8 mouse cellular contexts compared by ENCODE assay signal in the genomic region with DNA sequence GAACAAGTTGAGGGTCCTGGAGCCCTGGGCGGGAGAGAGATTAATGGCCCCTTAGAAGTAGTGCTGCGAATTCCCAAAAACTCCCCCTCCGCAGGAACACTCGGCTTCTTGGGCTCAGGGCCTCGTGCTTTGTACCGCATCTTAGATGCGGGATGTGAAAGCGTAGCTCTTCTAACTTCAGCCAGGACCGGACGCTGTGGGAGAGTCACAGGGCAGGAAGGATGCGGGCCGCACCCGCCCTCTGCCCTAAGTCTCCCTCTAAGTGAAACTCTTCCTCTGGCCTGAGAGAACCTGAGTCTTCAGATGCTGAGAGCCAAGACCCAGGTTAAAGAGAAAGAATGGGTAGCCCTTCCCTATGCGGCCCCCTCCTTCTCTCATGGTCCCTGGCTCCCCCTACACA. TPM values are rescaled to one million over a fixed set of nuclear protein-coding genes. Genes with fewer than 3 reads are reported as not detected.
DNase-seq lines count a peak whose midpoint lies in the region; ATAC-seq and TF ChIP-seq lines count a peak whose summit lies in the region.

No protein-coding gene starts in this region.

- no peak for DNase-seq in cerebellum, adult 2 months
- no peak for DNase-seq in cerebellum, postnatal 14 days
- no peak for DNase-seq in embryonic facial prominence, embryonic 14.5 days (ENCODE audit: low spot score)
- DNase-seq in induced T-regulatory cell, adult 2 months (ENCODE audit: low read depth): peak; percentile 70
- DNase-seq in lung, adult 18-20 months: peak; percentile 55 to 61
- DNase-seq in cerebellum, adult 8-10 months: no peak
- no peak for DNase-seq in testis, postnatal 14 days (ENCODE audit: low spot score)

- H3K4me1 ChIP-seq in cerebellum, adult 2 months (ENCODE audit: control insufficient read depth, insufficient read depth, low read length): 0 out of 2 replicates have a peak, but pooled peaks cover 3% of the 10 kb centered on the region
- peaks cover 50% of the 10 kb centered on the region for H3K4me1 ChIP-seq in embryonic facial prominence, embryonic 14.5 days (ENCODE audit: control insufficient read depth, insufficient read depth, low read length)
- peaks cover 63% of the 10 kb centered on the region for H3K4me1 ChIP-seq in stomach, embryonic 14.5 days (ENCODE audit: control insufficient read depth, insufficient read depth, low read length)

- TF ChIP-seq POLR2A in cerebellum, adult 2 months (IDR thresholded peaks at IDR 0.05; ENCODE audit: borderline replicate concordance, insufficient read depth, low read length): no peak

- H3K27me3 ChIP-seq in cerebellum, adult 2 months (ENCODE audit: control insufficient read depth, insufficient read depth, low read length): no peaks in the 10 kb centered on the region
- no peaks in the 10 kb centered on the region for H3K27me3 ChIP-seq in embryonic facial prominence, embryonic 14.5 days (replicated peaks; ENCODE audit: control insufficient read depth, insufficient read depth, low read length)
- no peaks in the 10 kb centered on the region for H3K27me3 ChIP-seq in stomach, embryonic 14.5 days (ENCODE audit: control insufficient read depth, insufficient read depth, low read length)

- peak overlapping the region; percentile 84 for H3K9ac ChIP-seq in embryonic facial prominence, embryonic 14.5 days (ENCODE audit: low read depth, low read length)
- peak overlapping the region; percentile 82 for H3K9ac ChIP-seq in stomach, embryonic 14.5 days (replicated peaks; ENCODE audit: low read depth, low read length)

- no peaks in the 10 kb centered on the region for H3K9me3 ChIP-seq in embryonic facial prominence, embryonic 14.5 days (ENCODE audit: control insufficient read depth, low read length)
- no peaks in the 10 kb centered on the region for H3K9me3 ChIP-seq in stomach, embryonic 14.5 days (ENCODE audit: control insufficient read depth, low read depth, low read length)

- TF ChIP-seq CTCF in cerebellum, adult 2 months (IDR thresholded peaks at IDR 0.05; ENCODE audit: borderline replicate concordance, insufficient read depth, low read depth, low read length): no peak

- WGBS in cerebellum, adult 2 months: 23% methylated on average over 14 of the region's 14 CpGs
- 2% methylated on average over 14 of the region's 14 CpGs for WGBS in embryonic facial prominence, embryonic 14.5 days
- 3% methylated on average over 14 of the region's 14 CpGs for WGBS in stomach, embryonic 14.5 days

- H3K4me3 ChIP-seq in cerebellum, adult 2 months (replicated peaks; ENCODE audit: insufficient read depth, low read depth, low read length): peak overlapping the region; percentile 62
- H3K4me3 ChIP-seq in embryonic facial prominence, embryonic 14.5 days (ENCODE audit: low read depth, low read length): peak overlapping the region; percentile 90
- H3K4me3 ChIP-seq in stomach, embryonic 14.5 days (ENCODE audit: low read depth, low read length): peak overlapping the region; percentile 90

- H3K27ac ChIP-seq in cerebellum, adult 2 months (ENCODE audit: insufficient read depth, low read length): no peak overlapping the region
- peak overlapping the region; percentile 82 for H3K27ac ChIP-seq in embryonic facial prominence, embryonic 14.5 days (replicated peaks; ENCODE audit: low read depth, low read length)
- peak overlapping the region; percentile 84 for H3K27ac ChIP-seq in stomach, embryonic 14.5 days (ENCODE audit: low read length)

- H3K4me2 ChIP-seq in embryonic facial prominence, embryonic 14.5 days (ENCODE audit: low read depth, low read length): peak overlapping the region; percentile 78
- H3K4me2 ChIP-seq in stomach, embryonic 14.5 days (replicated peaks; ENCODE audit: low read depth, low read length): peak overlapping the region; percentile 65

- H3K36me3 ChIP-seq in embryonic facial prominence, embryonic 14.5 days (ENCODE audit: control insufficient read depth, insufficient read depth, low read length): peaks cover 17% of the 10 kb centered on the region
- peaks cover 6% of the 10 kb centered on the region; the same call in 1 of the 2 replicates for H3K36me3 ChIP-seq in stomach, embryonic 14.5 days (ENCODE audit: control insufficient read depth, insufficient read depth, low read length)

- no peak for ATAC-seq in embryonic facial prominence, embryonic 14.5 days (ENCODE audit: low read depth)
- no peak for ATAC-seq in stomach, embryonic 14.5 days (ENCODE audit: insufficient number of reproducible peaks, insufficient read depth, low FRiP score, low read depth)

RNA-seq across cellular contexts. Expression of gene Grasp, which starts 1.0 kb away (rescaled TPM):
- polyA plus RNA-seq in cerebellum, adult 2 months (2012; rRNA removed): 5.0 and 5.3 TPM in 2 replicates
- polyA plus RNA-seq in embryonic facial prominence, embryonic 14.5 days (2014; fragmentation: Nextera tagmentation; extraction: Ambion mirVana): 6.1 and 7.9 TPM in 2 replicates
- polyA plus RNA-seq in stomach, embryonic 14.5 days (2014; fragmentation: Nextera tagmentation; extraction: Ambion mirVana): 6.4 and 7.2 TPM in 2 replicates

RNA-seq across cellular contexts. Expression of gene Nr4a1, which starts 29.1 kb away (rescaled TPM):
- polyA plus RNA-seq in cerebellum, adult 2 months (2012; rRNA removed): 13.1 and 16.4 TPM in 2 replicates
- 11.5 and 12.4 TPM in 2 replicates for polyA plus RNA-seq in embryonic facial prominence, embryonic 14.5 days (2014; fragmentation: Nextera tagmentation; extraction: Ambion mirVana)
- polyA plus RNA-seq in stomach, embryonic 14.5 days (2014; fragmentation: Nextera tagmentation; extraction: Ambion mirVana): 10.1 and 12.1 TPM in 2 replicates

RNA-seq across cellular contexts. Expression of gene Acvr1b, which starts 51.1 kb away (rescaled TPM):
- polyA plus RNA-seq in cerebellum, adult 2 months (2012; rRNA removed): 54.5 and 55.2 TPM in 2 replicates
- polyA plus RNA-seq in embryonic facial prominence, embryonic 14.5 days (2014; fragmentation: Nextera tagmentation; extraction: Ambion mirVana): 10.2 and 10.7 TPM in 2 replicates
- 11.5 and 14.5 TPM in 2 replicates for polyA plus RNA-seq in stomach, embryonic 14.5 days (2014; fragmentation: Nextera tagmentation; extraction: Ambion mirVana)

RNA-seq across cellular contexts. Expression of gene Atg101, which starts 59.1 kb away (rescaled TPM):
- 46.8 and 49.6 TPM in 2 replicates for polyA plus RNA-seq in cerebellum, adult 2 months (2012; rRNA removed)
- 49.9 and 62.0 TPM in 2 replicates for polyA plus RNA-seq in embryonic facial prominence, embryonic 14.5 days (2014; fragmentation: Nextera tagmentation; extraction: Ambion mirVana)
- 63.5 and 64.1 TPM in 2 replicates for polyA plus RNA-seq in stomach, embryonic 14.5 days (2014; fragmentation: Nextera tagmentation; extraction: Ambion mirVana)

Comparison
In these comparisons a context has a peak if more than half of its experiments do, and no peak if none do; other contexts are left out.
1. DNase-seq: peak in induced T-regulatory cell, adult 2 months (single experiment) and lung, adult 18-20 months (2 of 2); none in cerebellum, adult 2 months (0 of 2), cerebellum, postnatal 14 days (0 of 2), embryonic facial prominence, embryonic 14.5 days (single experiment), cerebellum, adult 8-10 months (single experiment) and testis, postnatal 14 days (single experiment).
2. Peak in every context shown above with its lines, with median percentiles within 50 percentile points of each other: H3K4me3 ChIP-seq.